Mouse (Mus musculus) CH12.LX (cell line): ENCODE measurements at regions not wholly inside any gene's neighbourhood (a gene's known extent, or its start where the extent isn't known, plus 50 kb on each side); places are given as distances from the start of the nearest gene placed in this dataset.

ENCODE experiments used
- EP300 ChIP-seq: IDR thresholded peaks from 2 replicates; pipeline ENCODE4 v1.6.1; 2011; ENCODE audit warnings: low read length, improper control_type of control experiment
- UBTF ChIP-seq: IDR thresholded peaks from 2 replicates; pipeline ENCODE4 v1.6.1; 2012; ENCODE audit warnings: low read depth, mild to moderate bottlenecking, inconsistent platforms, low read length, improper control_type of control experiment, moderate library complexity

DNA sequence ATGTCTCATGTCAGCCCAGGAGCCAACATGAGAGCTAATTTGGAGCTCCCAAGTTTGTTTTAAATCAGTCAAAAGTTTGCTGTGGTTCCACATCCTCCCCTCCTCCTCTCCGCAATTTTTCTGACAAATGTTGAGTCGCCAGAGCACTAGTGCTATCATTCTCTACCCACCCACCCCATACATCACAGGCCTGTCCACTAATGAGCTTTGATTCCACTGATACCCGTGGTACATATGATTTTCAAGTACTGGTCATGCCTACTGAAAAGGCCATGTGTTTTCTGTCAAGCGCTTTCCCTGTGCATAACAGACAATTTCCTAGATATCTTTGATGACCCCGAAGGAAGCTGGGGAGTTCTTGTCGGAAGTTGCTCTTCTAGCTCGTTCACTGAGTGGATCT, 85.5 kb upstream of the Mrps30 start:
- TF ChIP-seq EP300, result no peak
- TF ChIP-seq UBTF, result no peak
